Mouse (Mus musculus): ENCODE results near the gene Rsph1.

DNA sequence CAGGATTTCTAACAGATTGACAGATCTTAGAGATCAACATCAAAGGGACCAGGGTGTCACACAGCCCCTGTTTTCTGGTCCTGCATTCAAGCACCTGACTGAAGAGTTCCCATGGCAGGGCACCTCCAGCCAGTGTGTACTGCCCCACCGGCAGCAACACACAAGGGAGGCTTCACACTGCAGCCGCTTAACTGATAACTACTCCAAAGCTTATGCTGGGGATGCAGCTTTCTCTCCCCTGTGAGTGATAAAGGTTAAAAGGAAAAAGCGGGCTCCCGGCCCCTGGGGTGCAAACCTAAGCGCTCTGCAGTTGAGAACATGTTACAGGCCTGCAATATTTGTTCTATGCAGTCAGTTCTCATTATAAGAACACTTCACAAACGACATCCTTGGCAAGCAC is 45.4 kb downstream of the Rsph1 start:
- TF ChIP-seq POLR2A (IDR thresholded peaks at IDR 0.05; ENCODE audit: borderline replicate concordance, low read depth, low read length) (no peak), CTCF (IDR thresholded peaks at IDR 0.05; ENCODE audit: low read depth, low read length) (no peak)
